Mouse (Mus musculus) brain, embryonic 14.5 days (tissue): ENCODE measurements around the gene Dnpep.

Experiments used
- CTCF ChIP-seq: fragments of 200-500 bp; IDR thresholded peaks from 2 replicates; pipeline ENCODE4 v1.5.1; 2012; ENCODE audit warnings: inconsistent platforms, mild to moderate bottlenecking, moderate library complexity, borderline replicate concordance; ENCODE audit not compliant: insufficient read depth, insufficient read length; ENCODE audit errors: extremely low read depth
- POLR2A ChIP-seq: fragments of 200-500 bp; IDR thresholded peaks from 2 replicates; pipeline ENCODE4 v1.6.1; 2012; ENCODE audit warnings: mild to moderate bottlenecking, inconsistent platforms, borderline replicate concordance; ENCODE audit not compliant: poor library complexity, insufficient read depth, insufficient read length, severe bottlenecking; ENCODE audit errors: extremely low read depth

DNA sequence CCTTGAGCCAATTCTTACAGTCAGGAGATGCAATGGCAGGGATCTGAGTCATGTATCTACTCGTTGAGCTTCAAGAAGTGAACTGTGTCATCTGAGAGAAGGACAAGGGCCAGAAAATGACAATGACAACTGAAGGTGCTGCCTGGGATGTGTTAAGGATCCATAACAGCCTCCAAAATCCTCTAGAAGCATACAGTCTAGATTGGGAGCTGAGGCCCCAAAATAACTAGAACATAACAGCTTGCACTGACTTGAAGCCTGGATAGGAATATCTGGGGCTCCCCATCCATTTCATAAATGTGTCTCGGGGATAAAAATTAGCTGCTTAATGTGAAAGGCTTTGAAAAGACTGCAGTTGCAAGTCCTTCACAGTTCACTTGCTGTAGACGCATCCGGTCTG, 40.2 kb upstream of the Dnpep start:
- TF ChIP-seq POLR2A (no peak), CTCF (no peak)
